Mouse (Mus musculus) limb, embryonic 12.5 days (tissue): ENCODE measurements around the gene Epb41l2. TPM values are rescaled to one million over a fixed set of nuclear protein-coding genes. Genes with fewer than 3 reads are reported as not detected.

Experiments
- ATAC-seq: fragments of 200-750 bp; cut with Nextera tagmentation; 2 replicates; pipeline ENCODE4 v1.8.0; 2017; ENCODE audit warnings: low read depth, moderate TSS enrichment; ENCODE audit not compliant: insufficient number of reproducible peaks, insufficient read depth, low FRiP score, low TSS enrichment
- H3K27ac ChIP-seq: fragments of 300-500 bp; sonication (generic); 2 replicates; pipeline ENCODE4 v1.5.1; 2016; ENCODE audit warnings: mild to moderate bottlenecking, moderate library complexity
- H3K27me3 ChIP-seq: fragments of 300-500 bp; sonication (generic); 2 replicates; pipeline ENCODE4 v1.6.1; 2016; ENCODE audit warnings: mild to moderate bottlenecking, moderate library complexity
- H3K36me3 ChIP-seq: fragments of 300-500 bp; sonication (generic); 2 replicates; pipeline ENCODE4 v1.6.1; 2016; ENCODE audit warnings: mild to moderate bottlenecking, moderate library complexity
- H3K4me1 ChIP-seq: fragments of 300-500 bp; sonication (generic); replicated peaks from 2 replicates; pipeline ENCODE4 v1.6.1; 2016
- H3K4me2 ChIP-seq: fragments of 300-500 bp; sonication (generic); 2 replicates; pipeline ENCODE4 v1.6.1; 2016; ENCODE audit warnings: mild to moderate bottlenecking, moderate library complexity
- H3K4me3 ChIP-seq: fragments of 300-500 bp; sonication (generic); replicated peaks from 2 replicates; pipeline ENCODE4 v1.5.1; 2016; ENCODE audit warnings: mild to moderate bottlenecking
- H3K9ac ChIP-seq: fragments of 300-500 bp; sonication (generic); replicated peaks from 2 replicates; pipeline ENCODE4 v1.6.1; 2016; ENCODE audit warnings: mild to moderate bottlenecking, moderate library complexity
- H3K9me3 ChIP-seq: fragments of 300-500 bp; sonication (generic); 2 replicates; pipeline ENCODE4 v1.6.1; 2016; ENCODE audit warnings: mild to moderate bottlenecking, moderate library complexity
- WGBS: fragments of 180-500 bp; shearing (Covaris S2); methylation state at CpG from one replicate; pipeline ENCODE4 v1.1.7; 2016; 5-methylcytosine and 5-hydroxymethylcytosine counted together
- polyA plus RNA-seq: library from polyadenylated mRNA; unstranded; fragments of >200 nt; fragmentation: Nextera tagmentation; extraction: Ambion mirVana; gene quantifications from 2 replicates; pipeline ENCODE4 v1.2.1, GENCODE M21; 2016

Epb41l2 gene
- polyA plus RNA-seq, 1 experiment from 2014 or later, result 106 TPM

- H3K4me2 ChIP-seq, result no peak overlapping the region
- 83% methylated on average over 6 of the region's 6 CpGs for WGBS
- no peaks in the 10 kb centered on the region for H3K27me3 ChIP-seq
- no peak overlapping the region for H3K9ac ChIP-seq
- no peak overlapping the region for H3K4me3 ChIP-seq
- no peak for ATAC-seq
- no peaks in the 10 kb centered on the region for H3K9me3 ChIP-seq
- peaks cover 16% of the 10 kb centered on the region for H3K36me3 ChIP-seq
- 0 out of 2 replicates have a peak overlapping the region, but pooled peaks have one; percentile 13 for H3K27ac ChIP-seq
- peaks cover 10% of the 10 kb centered on the region; the same call in 1 of the 2 replicates for H3K4me1 ChIP-seq
Observed at GRCm38 (mm10) chr10:25457118-25457517, 97.5 kb downstream of the Epb41l2 start.

- no peak overlapping the region for H3K9ac ChIP-seq
- H3K27me3 ChIP-seq, result no peaks in the 10 kb centered on the region
- H3K4me1 ChIP-seq, result peaks cover 10% of the 10 kb centered on the region; the same call in 1 of the 2 replicates
- H3K4me2 ChIP-seq, result no peak overlapping the region
- H3K36me3 ChIP-seq, result peaks cover 16% of the 10 kb centered on the region
- WGBS, result 84% methylated on average over 4 of the region's 4 CpGs
- H3K9me3 ChIP-seq, result no peaks in the 10 kb centered on the region
- no peak overlapping the region for H3K4me3 ChIP-seq
- ATAC-seq, result no peak
- no peak overlapping the region for H3K27ac ChIP-seq
Observed at GRCm38 (mm10) chr10:25457996-25458395, 98.4 kb downstream of the Epb41l2 start.

- no peaks in the 10 kb centered on the region for H3K9me3 ChIP-seq
- no peak overlapping the region for H3K4me2 ChIP-seq
- H3K27me3 ChIP-seq, result no peaks in the 10 kb centered on the region
- peaks cover 5% of the 10 kb centered on the region; the same call in 1 of the 2 replicates for H3K36me3 ChIP-seq
- ATAC-seq, result no peak
- H3K27ac ChIP-seq, result no peak overlapping the region
- no peak overlapping the region for H3K9ac ChIP-seq
- H3K4me3 ChIP-seq, result no peak overlapping the region
- peaks cover 8% of the 10 kb centered on the region; the same call in 1 of the 2 replicates for H3K4me1 ChIP-seq
- WGBS, result 41% methylated on average over 1 of the region's 1 CpGs
Observed at GRCm38 (mm10) chr10:25461832-25462231, 102.2 kb downstream of the Epb41l2 start.

- Histone ChIP-seq H3K36me3 (no peaks in the 10 kb centered on the region; the same call in 1 of the 2 replicates), H3K27ac (no peak overlapping the region), H3K9me3 (no peaks in the 10 kb centered on the region), H3K4me3 (no peak overlapping the region), H3K4me2 (no peak overlapping the region), H3K9ac (no peak overlapping the region), H3K4me1 (peaks cover 8% of the 10 kb centered on the region; the same call in 1 of the 2 replicates), H3K27me3 (no peaks in the 10 kb centered on the region)
- ATAC-seq, result no peak
- 82% methylated on average over 3 of the region's 3 CpGs for WGBS
Observed at GRCm38 (mm10) chr10:25462669-25463068, 103.1 kb downstream of the Epb41l2 start.

GRCm38 (mm10) chr10:25466493-25466892 is 106.9 kb downstream of the Epb41l2 start:
- no peak overlapping the region for H3K4me2 ChIP-seq
- peak overlapping the region; percentile 53; the same call in 1 of the 2 replicates for H3K27ac ChIP-seq
- H3K9me3 ChIP-seq, result no peaks in the 10 kb centered on the region
- H3K36me3 ChIP-seq, result peaks cover 26% of the 10 kb centered on the region
- no peak for ATAC-seq
- H3K4me1 ChIP-seq, result peaks cover 4% of the 10 kb centered on the region; the same call in 1 of the 2 replicates
- H3K4me3 ChIP-seq, result no peak overlapping the region
- H3K27me3 ChIP-seq, result no peaks in the 10 kb centered on the region
- 70% methylated on average over 2 of the region's 2 CpGs for WGBS
- no peak overlapping the region for H3K9ac ChIP-seq

GRCm38 (mm10) chr10:25471944-25472343 is 112.3 kb downstream of the Epb41l2 start:
- H3K27me3 ChIP-seq, result no peaks in the 10 kb centered on the region
- no peak for ATAC-seq
- H3K4me3 ChIP-seq, result no peak overlapping the region
- 62% methylated on average over 2 of the region's 2 CpGs for WGBS
- no peak overlapping the region for H3K4me2 ChIP-seq
- H3K9ac ChIP-seq, result no peak overlapping the region
- H3K4me1 ChIP-seq, result no peaks in the 10 kb centered on the region
- H3K36me3 ChIP-seq, result peaks cover 46% of the 10 kb centered on the region
- no peak overlapping the region for H3K27ac ChIP-seq
- H3K9me3 ChIP-seq, result no peaks in the 10 kb centered on the region

- no peaks in the 10 kb centered on the region for H3K4me1 ChIP-seq
- peaks cover 39% of the 10 kb centered on the region for H3K36me3 ChIP-seq
- H3K4me3 ChIP-seq, result no peak overlapping the region
- no peaks in the 10 kb centered on the region for H3K9me3 ChIP-seq
- no peaks in the 10 kb centered on the region for H3K27me3 ChIP-seq
- 97% methylated on average over 3 of the region's 3 CpGs for WGBS
- no peak for ATAC-seq
- H3K4me2 ChIP-seq, result no peak overlapping the region
- no peak overlapping the region for H3K9ac ChIP-seq
- H3K27ac ChIP-seq, result no peak overlapping the region
Observed at GRCm38 (mm10) chr10:25479716-25480115, 120.1 kb downstream of the Epb41l2 start.

- Histone ChIP-seq H3K9ac (no peak overlapping the region), H3K27me3 (no peaks in the 10 kb centered on the region), H3K27ac (no peak overlapping the region), H3K4me3 (no peak overlapping the region), H3K36me3 (peaks cover 50% of the 10 kb centered on the region), H3K4me1 (no peaks in the 10 kb centered on the region), H3K9me3 (no peaks in the 10 kb centered on the region), H3K4me2 (no peak overlapping the region)
- WGBS, result 72% methylated on average over 5 of the region's 5 CpGs
- no peak for ATAC-seq
Observed at GRCm38 (mm10) chr10:25482791-25483190, 123.2 kb downstream of the Epb41l2 start.

- Histone ChIP-seq H3K27ac (no peak overlapping the region), H3K9me3 (no peaks in the 10 kb centered on the region), H3K27me3 (no peaks in the 10 kb centered on the region), H3K4me3 (no peak overlapping the region), H3K4me2 (no peak overlapping the region), H3K36me3 (peaks cover 39% of the 10 kb centered on the region), H3K4me1 (no peaks in the 10 kb centered on the region), H3K9ac (no peak overlapping the region)
- 16% methylated on average over 1 of the region's 1 CpGs for WGBS
- no peak for ATAC-seq
Observed at GRCm38 (mm10) chr10:25488456-25488855, 128.9 kb downstream of the Epb41l2 start.

- 66% methylated on average over 10 of the region's 10 CpGs for WGBS
- no peaks in the 10 kb centered on the region for H3K4me1 ChIP-seq
- no peak for ATAC-seq
Observed at GRCm38 (mm10) chr10:25499323-25500071, 139.9 kb downstream of the Epb41l2 start.

GRCm38 (mm10) chr10:25503250-25503649 is 143.7 kb downstream of the Epb41l2 start:
- Histone ChIP-seq H3K4me1 (no peaks in the 10 kb centered on the region), H3K27me3 (no peaks in the 10 kb centered on the region), H3K27ac (no peak overlapping the region), H3K4me2 (no peak overlapping the region), H3K9me3 (no peaks in the 10 kb centered on the region), H3K9ac (no peak overlapping the region), H3K36me3 (peaks cover 70% of the 10 kb centered on the region), H3K4me3 (no peak overlapping the region)
- WGBS, result 88% methylated on average over 5 of the region's 5 CpGs
- no peak for ATAC-seq

More at GRCm38 (mm10) chr10:25499323-25500071, 139.9 kb downstream of the Epb41l2 start:
- no peak overlapping the region for H3K4me3 ChIP-seq
- peaks cover 50% of the 10 kb centered on the region for H3K36me3 ChIP-seq
- H3K27me3 ChIP-seq, result no peaks in the 10 kb centered on the region
- H3K27ac ChIP-seq, result no peak overlapping the region
- H3K9me3 ChIP-seq, result no peaks in the 10 kb centered on the region
- H3K9ac ChIP-seq, result no peak overlapping the region
- no peak overlapping the region for H3K4me2 ChIP-seq
